Mouse (Mus musculus): ENCODE data around the gene Kcnk18.

GRCm38 (mm10) chr19:59208986-59209385 lies 10.0 kb upstream of the Kcnk18 start:
- TF ChIP-seq MAX (IDR thresholded peaks at IDR 0.05) (no peak), CTCF (IDR thresholded peaks at IDR 0.05; ENCODE audit: control insufficient read depth, insufficient read depth, insufficient read length) (no peak), MYOG (IDR thresholded peaks at IDR 0.05; ENCODE audit: control insufficient read depth, extremely low read depth, insufficient read length) (no peak), MYOD1 (IDR thresholded peaks at IDR 0.05; ENCODE audit: control insufficient read depth, insufficient read length, low read depth) (no peak), USF1 (IDR thresholded peaks at IDR 0.05; ENCODE audit: low read depth) (no peak), FOSL1 (IDR thresholded peaks at IDR 0.05; ENCODE audit: insufficient read depth, low read length, poor library complexity, severe bottlenecking) (no peak)
